In genomic region chr13:56597831-56598612, GRCm38 (mm10) we compare ENCODE assay signal across 9 mouse cellular contexts. TPM values are rescaled to one million over a fixed set of nuclear protein-coding genes. Genes with fewer than 3 reads are reported as not detected.
A peak's percentile ranks its signal among the peaks of the same experiment; 100 is the strongest.
DNase-seq lines count a peak whose midpoint lies in the region; ATAC-seq and TF ChIP-seq lines count a peak whose summit lies in the region.
"Had no signal": no experiment of that assay in that cellular context is flagged by ENCODE, and none has a peak within 500 bp of the region (broad histone marks: within the 10 kb centered on the region; RNA-seq: fewer than 3 reads in every experiment).

No protein-coding gene starts in this region.

- DNase-seq in right cerebral cortex, postnatal 10 days (ENCODE audit: low spot score in 2 of 2): peak; percentile 55 to 60
- DNase-seq in right cerebral cortex, adult 2 months (ENCODE audit: low spot score in 2 of 2): no peak
- peak; percentile 77 for DNase-seq in forebrain, postnatal 0 days
- peak; percentile 85 for DNase-seq in kidney, adult 2 months
- peak; percentile 69 for DNase-seq in midbrain, embryonic 14.5 days
- no peak for DNase-seq in thymus, postnatal 0 days (ENCODE audit: low spot score)
- DNase-seq in retina, embryonic 14.5 days (ENCODE audit: low spot score): no peak

- H3K27me3 ChIP-seq in forebrain, postnatal 0 days (ENCODE audit: insufficient read depth, low read length): no peaks in the 10 kb centered on the region
- H3K27me3 ChIP-seq in kidney, adult 2 months (replicated peaks; ENCODE audit: control insufficient read depth, insufficient read depth, low read length): no peaks in the 10 kb centered on the region
- H3K27me3 ChIP-seq in midbrain, embryonic 14.5 days (ENCODE audit: control insufficient read depth, insufficient read depth, low read length): no peaks in the 10 kb centered on the region
- H3K27me3 ChIP-seq: limb, embryonic 12.5 days had no signal

- peak; percentile 74 for ATAC-seq in forebrain, postnatal 0 days
- ATAC-seq in midbrain, embryonic 14.5 days (ENCODE audit: low FRiP score, low TSS enrichment): peak; percentile 75; the same call in 1 of the 2 replicates

- no peak overlapping the region for H3K27ac ChIP-seq in forebrain, postnatal 0 days (ENCODE audit: low read depth, low read length)
- no peak overlapping the region for H3K27ac ChIP-seq in kidney, adult 2 months (ENCODE audit: insufficient read depth, low read depth, low read length)
- H3K27ac ChIP-seq in midbrain, embryonic 14.5 days (replicated peaks; ENCODE audit: low read depth, low read length): no peak overlapping the region
- H3K27ac ChIP-seq: limb, embryonic 12.5 days had no signal

- 0 out of 2 replicates have a peak, but pooled peaks cover 2% of the 10 kb centered on the region for H3K4me1 ChIP-seq in forebrain, postnatal 0 days (ENCODE audit: insufficient read depth)
- peaks cover 11% of the 10 kb centered on the region for H3K4me1 ChIP-seq in kidney, adult 2 months (ENCODE audit: control insufficient read depth, insufficient read depth, low read length)
- 0 out of 2 replicates have a peak, but pooled peaks cover 4% of the 10 kb centered on the region for H3K4me1 ChIP-seq in midbrain, embryonic 14.5 days (ENCODE audit: control insufficient read depth, insufficient read depth, low read length)

- H3K9me3 ChIP-seq in forebrain, postnatal 0 days (ENCODE audit: low read length): no peaks in the 10 kb centered on the region
- H3K9me3 ChIP-seq in midbrain, embryonic 14.5 days (ENCODE audit: control insufficient read depth, low read length): no peaks in the 10 kb centered on the region
- H3K9me3 ChIP-seq: limb, embryonic 12.5 days had no signal

- WGBS in forebrain, postnatal 0 days: 22% methylated on average over 12 of the region's 12 CpGs
- WGBS in kidney, adult 2 months: 35% methylated on average over 12 of the region's 12 CpGs
- WGBS in midbrain, embryonic 14.5 days: 31% methylated on average over 12 of the region's 12 CpGs

- TF ChIP-seq CTCF in forebrain, postnatal 0 days (IDR thresholded peaks at IDR 0.05; ENCODE audit: low read depth): no peak
- TF ChIP-seq CTCF in kidney, adult 2 months (conservative IDR thresholded peaks at IDR 0.05; ENCODE audit: insufficient read depth, insufficient read length, low read depth, low read length): no peak

- no peak overlapping the region for H3K4me2 ChIP-seq in forebrain, postnatal 0 days (ENCODE audit: low read depth)
- no peak overlapping the region; the same call in 1 of the 2 replicates for H3K4me2 ChIP-seq in midbrain, embryonic 14.5 days (ENCODE audit: low read length)
- H3K4me2 ChIP-seq: limb, embryonic 12.5 days had no signal

- no peak overlapping the region for H3K9ac ChIP-seq in forebrain, postnatal 0 days
- no peak overlapping the region for H3K9ac ChIP-seq in midbrain, embryonic 14.5 days (replicated peaks; ENCODE audit: low read length)
- H3K9ac ChIP-seq: limb, embryonic 12.5 days had no signal

- TF ChIP-seq POLR2A in kidney, adult 2 months (IDR thresholded peaks at IDR 0.05; ENCODE audit: low read depth, low read length): no peak

- H3K4me3 ChIP-seq in forebrain, postnatal 0 days (ENCODE audit: low read depth, low read length): no peak overlapping the region; the same call in 1 of the 2 replicates
- H3K4me3 ChIP-seq in kidney, adult 2 months (ENCODE audit: insufficient read depth, low read depth, low read length): no peak overlapping the region
- no peak overlapping the region for H3K4me3 ChIP-seq in midbrain, embryonic 14.5 days (replicated peaks; ENCODE audit: low read depth, low read length)
- H3K4me3 ChIP-seq: limb, embryonic 12.5 days had no signal

- no peaks in the 10 kb centered on the region for H3K36me3 ChIP-seq in forebrain, postnatal 0 days (ENCODE audit: insufficient read depth)
- no peaks in the 10 kb centered on the region for H3K36me3 ChIP-seq in kidney, adult 2 months (ENCODE audit: control insufficient read depth, insufficient read depth, low read length)
- no peaks in the 10 kb centered on the region for H3K36me3 ChIP-seq in midbrain, embryonic 14.5 days (ENCODE audit: control insufficient read depth, insufficient read depth, low read length)
- H3K36me3 ChIP-seq: limb, embryonic 12.5 days had no signal

RNA-seq across cellular contexts. Expression of gene Tgfbi, which starts 11.3 kb away (rescaled TPM):
- 4.3 and 4.8 TPM in 2 replicates for total RNA-seq in forebrain, postnatal 0 days (2014; rRNA removed)
- polyA plus RNA-seq in forebrain, postnatal 0 days (2015; fragmentation: Nextera tagmentation; extraction: Ambion mirVana): 4.9 and 5.3 TPM in 2 replicates
- 18.8 and 20.8 TPM in 2 replicates for polyA plus RNA-seq in kidney, adult 2 months (2012; rRNA removed)
- 0.63 and 2.7 TPM in 2 replicates for polyA plus RNA-seq in midbrain, embryonic 14.5 days (2014; fragmentation: Nextera tagmentation; extraction: Ambion mirVana)
- 19.9 and 22.7 TPM in 2 replicates for polyA plus RNA-seq in thymus, postnatal 0 days (2015; fragmentation: Nextera tagmentation; extraction: Ambion mirVana)

RNA-seq across cellular contexts. Expression of gene Lect2, which starts 49.7 kb away (rescaled TPM):
- not detected in 2 replicates for total RNA-seq in forebrain, postnatal 0 days (2014; rRNA removed)
- polyA plus RNA-seq in forebrain, postnatal 0 days (2015; fragmentation: Nextera tagmentation; extraction: Ambion mirVana): not detected in 2 replicates
- polyA plus RNA-seq in kidney, adult 2 months (2012; rRNA removed): 0.19 TPM in 2 replicates
- polyA plus RNA-seq in midbrain, embryonic 14.5 days (2014; fragmentation: Nextera tagmentation; extraction: Ambion mirVana): not detected in 2 replicates
- not detected in 2 replicates for polyA plus RNA-seq in thymus, postnatal 0 days (2015; fragmentation: Nextera tagmentation; extraction: Ambion mirVana)
- polyA plus RNA-seq: limb, embryonic 12.5 days; spleen, adult 2 months had no signal

Comparison
In these comparisons a context has a peak if more than half of its experiments do, and no peak if none do; other contexts are left out.
1. DNase-seq: peak in right cerebral cortex, postnatal 10 days (2 of 2), forebrain, postnatal 0 days (single experiment), kidney, adult 2 months (single experiment) and midbrain, embryonic 14.5 days (single experiment); none in right cerebral cortex, adult 2 months (0 of 2), thymus, postnatal 0 days (single experiment) and retina, embryonic 14.5 days (single experiment).